Comparison of ENCODE assay signal across 15 mouse cellular contexts in genomic region chr8:125638411-125639058, GRCm38 (mm10). TPM values are rescaled to one million over a fixed set of nuclear protein-coding genes. Genes with fewer than 3 reads are reported as not detected.
A peak's percentile ranks its signal among the peaks of the same experiment; 100 is the strongest.
DNase-seq lines count a peak whose midpoint lies in the region; ATAC-seq lines count a peak whose summit lies in the region.
"Had no signal": no experiment of that assay in that cellular context is flagged by ENCODE, and none has a peak within 500 bp of the region (broad histone marks: within the 10 kb centered on the region; RNA-seq: fewer than 3 reads in every experiment).

No protein-coding gene starts in this region.

- peak; percentile 74 for ATAC-seq in lung, embryonic 16.5 days (ENCODE audit: low read depth)
- ATAC-seq: hindbrain, postnatal 0 days had no signal

- no peaks in the 10 kb centered on the region for H3K9me3 ChIP-seq in lung, embryonic 16.5 days (ENCODE audit: control insufficient read depth, low read length)
- H3K9me3 ChIP-seq: stomach, embryonic 15.5 days had no signal

- H3K27me3 ChIP-seq in lung, embryonic 16.5 days (ENCODE audit: control insufficient read depth, insufficient read depth, low read depth, low read length) = no peaks in the 10 kb centered on the region
- H3K27me3 ChIP-seq: stomach, embryonic 15.5 days had no signal

- WGBS in lung, embryonic 16.5 days = 55% methylated on average over 6 of the region's 6 CpGs

- no peak overlapping the region for H3K27ac ChIP-seq in lung, embryonic 16.5 days (ENCODE audit: low read length)
- H3K27ac ChIP-seq: forebrain, embryonic 10.5 days; heart, adult 2 months; hindbrain, postnatal 0 days; stomach, embryonic 15.5 days had no signal

- DNase-seq in heart, adult 18-20 months = peak; percentile 22 to 31
- DNase-seq in heart, postnatal 25 days (ENCODE audit: low spot score) = no peak
- DNase-seq in lung, adult 18-20 months = no peak
- peak; percentile 52 for DNase-seq in kidney, postnatal 10 days
- no peak for DNase-seq in spleen, postnatal 10 days (ENCODE audit: low spot score in 2 of 2)
- DNase-seq in left cerebral cortex, adult 11 months (ENCODE audit: low spot score) = no peak
- DNase-seq in retina, embryonic 14.5 days (ENCODE audit: low spot score) = no peak
- DNase-seq: adrenal gland, postnatal 25 days; right cerebral cortex, postnatal 4 days had no signal

- H3K4me1 ChIP-seq in lung, embryonic 16.5 days (replicated peaks; ENCODE audit: control insufficient read depth, insufficient read depth, low read length) = peaks cover 9% of the 10 kb centered on the region
- H3K4me1 ChIP-seq: forebrain, embryonic 10.5 days; megakaryocyte, embryonic 14.5 days; stomach, embryonic 15.5 days had no signal

- H3K4me2 ChIP-seq in lung, embryonic 16.5 days (ENCODE audit: low read depth, low read length) = no peak overlapping the region
- H3K4me2 ChIP-seq: stomach, embryonic 15.5 days had no signal

- H3K9ac ChIP-seq in lung, embryonic 16.5 days (ENCODE audit: low read length) = no peak overlapping the region
- H3K9ac ChIP-seq: stomach, embryonic 15.5 days had no signal

- intact Hi-C loops in heart, postnatal 25 days (cut with DNase I) = no loop called here

- no peak overlapping the region for H3K4me3 ChIP-seq in lung, embryonic 16.5 days (ENCODE audit: low read length)
- H3K4me3 ChIP-seq: forebrain, embryonic 10.5 days; heart, adult 2 months; megakaryocyte, embryonic 14.5 days; stomach, embryonic 15.5 days had no signal

- H3K36me3 ChIP-seq in lung, embryonic 16.5 days (ENCODE audit: control insufficient read depth, insufficient read depth, low read length) = no peaks in the 10 kb centered on the region
- H3K36me3 ChIP-seq: forebrain, embryonic 10.5 days; stomach, embryonic 15.5 days had no signal

RNA-seq across cellular contexts. Expression of gene Map10, which starts 31.1 kb away (rescaled TPM):
- total RNA-seq in heart, adult 18-20 months (2021) = 1 to 10 TPM; 4.5 to 5.1 TPM
- total RNA-seq in heart, postnatal 25 days (2021) = 1 to 10 TPM; 5.2 to 5.8 TPM
- 5.3 and 6.8 TPM in 2 replicates for polyA plus RNA-seq in lung, embryonic 16.5 days (2015; fragmentation: Nextera tagmentation; extraction: Ambion mirVana)

Comparison
In these comparisons a context has a peak if more than half of its experiments do, and no peak if none do; other contexts are left out.
1. DNase-seq: peak in heart, adult 18-20 months (2 of 2) and kidney, postnatal 10 days (single experiment); none in heart, postnatal 25 days (single experiment), lung, adult 18-20 months (0 of 2), spleen, postnatal 10 days (0 of 2), left cerebral cortex, adult 11 months (single experiment) and retina, embryonic 14.5 days (single experiment).